ENCODE assay signal across 24 mouse cellular contexts in the genomic region with DNA sequence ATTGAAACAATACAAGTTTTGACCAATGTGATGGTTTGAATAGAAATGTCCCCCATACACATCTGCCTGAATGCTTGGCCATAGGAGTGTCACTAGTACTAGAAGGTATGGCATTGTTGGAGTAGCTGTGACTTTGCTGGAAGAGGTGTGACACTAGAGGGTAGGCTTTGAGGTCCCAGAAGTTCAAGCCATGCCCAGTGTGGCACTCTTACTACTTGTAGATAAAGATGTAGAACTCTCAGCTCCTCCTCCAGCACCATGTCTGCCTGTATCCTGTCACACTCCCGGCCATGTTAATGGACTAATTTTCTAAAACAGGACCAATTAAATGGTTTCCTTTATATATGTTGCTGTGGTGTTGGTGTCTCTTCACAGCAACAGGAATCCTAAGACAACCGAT. TPM values are rescaled to one million over a fixed set of nuclear protein-coding genes. Genes with fewer than 3 reads are reported as not detected.
DNase-seq lines count a peak whose midpoint lies in the region; ATAC-seq lines count a peak whose summit lies in the region.
"Had no signal": no experiment of that assay in that cellular context is flagged by ENCODE, and none has a peak within 500 bp of the region (broad histone marks: within the 10 kb centered on the region; RNA-seq: fewer than 3 reads in every experiment).

No protein-coding gene starts in this region.

- no peaks in the 10 kb centered on the region; the same call in 1 of the 2 replicates for H3K36me3 ChIP-seq in liver, embryonic 13.5 days
- peaks cover 4% of the 10 kb centered on the region; the same call in 1 of the 2 replicates for H3K36me3 ChIP-seq in liver, embryonic 16.5 days (ENCODE audit: control insufficient read depth, insufficient read depth)
- H3K36me3 ChIP-seq in kidney, embryonic 16.5 days (ENCODE audit: insufficient read depth, low read length): no peaks in the 10 kb centered on the region
- H3K36me3 ChIP-seq: hindbrain, embryonic 12.5 days; hindbrain, embryonic 15.5 days had no signal

- ATAC-seq in erythroblast, adult 5-6 weeks (replicated peaks; ENCODE audit: low FRiP score, poor library complexity, severe bottlenecking): 0 out of 2 replicates have a peak, but pooled peaks have one; percentile 43
- ATAC-seq in liver, embryonic 13.5 days (ENCODE audit: low read depth): peak; percentile 63
- peak; percentile 66 for ATAC-seq in liver, embryonic 16.5 days (ENCODE audit: low read depth)
- no peak for ATAC-seq in kidney, embryonic 16.5 days (ENCODE audit: low FRiP score, low TSS enrichment)
- ATAC-seq: activated CD4-positive, CD25-positive, alpha-beta regulatory T cell, adult 4 months; forebrain, embryonic 14.5 days; forebrain, postnatal 0 days had no signal

- 65% methylated on average over 2 of the region's 2 CpGs for WGBS in liver, embryonic 13.5 days (ENCODE audit: insufficient replicate concordance)
- WGBS in liver, embryonic 16.5 days (ENCODE audit: insufficient replicate concordance): 74% methylated on average over 2 of the region's 2 CpGs
- 89% methylated on average over 2 of the region's 2 CpGs for WGBS in kidney, embryonic 16.5 days

- H3K4me1 ChIP-seq in liver, embryonic 13.5 days (replicated peaks): peaks cover 82% of the 10 kb centered on the region
- H3K4me1 ChIP-seq in liver, embryonic 16.5 days (ENCODE audit: control insufficient read depth, low read depth, low read length): peaks cover 30% of the 10 kb centered on the region
- H3K4me1 ChIP-seq in kidney, embryonic 16.5 days (ENCODE audit: insufficient read depth, low read length): no peaks in the 10 kb centered on the region

- peak; percentile 19 for DNase-seq in heart, adult 11 months
- DNase-seq in heart, postnatal 14 days: no peak
- no peak for DNase-seq in liver, embryonic 13.5 days
- DNase-seq in retina, postnatal 1 day: no peak
- no peak for DNase-seq in cerebellum, postnatal 4 days (ENCODE audit: low spot score in 2 of 2)
- DNase-seq: adrenal gland, adult 8-10 months; adrenal gland, postnatal 25 days; cerebellum, adult 11-12 months; cerebellum, adult 8-10 months; cerebellum, postnatal 10 days; cerebellum, postnatal 36 days; forebrain, postnatal 0 days; gastrocnemius, adult 2 months; gastrocnemius, postnatal 25 days; heart, adult 2 months had no signal

- intact Hi-C loops in heart, postnatal 14 days (cut with DNase I): no loop called here

- H3K4me2 ChIP-seq in liver, embryonic 13.5 days: no peak overlapping the region
- no peak overlapping the region for H3K4me2 ChIP-seq in liver, embryonic 16.5 days (ENCODE audit: low read depth, low read length)
- no peak overlapping the region for H3K4me2 ChIP-seq in kidney, embryonic 16.5 days (replicated peaks; ENCODE audit: low read depth, low read length)
- H3K4me2 ChIP-seq: heart, embryonic 13.5 days; hindbrain, embryonic 12.5 days; hindbrain, embryonic 15.5 days had no signal

- H3K27ac ChIP-seq in liver, embryonic 13.5 days: no peak overlapping the region; the same call in 1 of the 2 replicates
- no peak overlapping the region for H3K27ac ChIP-seq in liver, embryonic 16.5 days (ENCODE audit: low read length)
- no peak overlapping the region for H3K27ac ChIP-seq in kidney, embryonic 16.5 days (ENCODE audit: low read length)
- H3K27ac ChIP-seq: gastrocnemius, adult 2 months; heart, adult 2 months; heart, embryonic 10.5 days; heart, embryonic 13.5 days; hindbrain, embryonic 12.5 days; hindbrain, embryonic 15.5 days had no signal

- no peaks in the 10 kb centered on the region for H3K9me3 ChIP-seq in liver, embryonic 13.5 days (replicated peaks)
- H3K9me3 ChIP-seq in liver, embryonic 16.5 days (replicated peaks; ENCODE audit: control insufficient read depth, low read length): no peaks in the 10 kb centered on the region
- no peaks in the 10 kb centered on the region for H3K9me3 ChIP-seq in kidney, embryonic 16.5 days (ENCODE audit: low read length)
- H3K9me3 ChIP-seq: heart, embryonic 10.5 days; heart, embryonic 13.5 days; hindbrain, embryonic 12.5 days; hindbrain, embryonic 15.5 days had no signal

- no peak overlapping the region for H3K4me3 ChIP-seq in liver, embryonic 13.5 days (replicated peaks)
- H3K4me3 ChIP-seq in liver, embryonic 16.5 days (ENCODE audit: low read depth, low read length): no peak overlapping the region
- no peak overlapping the region for H3K4me3 ChIP-seq in kidney, embryonic 16.5 days (ENCODE audit: low read length)
- H3K4me3 ChIP-seq: gastrocnemius, adult 2 months; heart, adult 2 months; heart, embryonic 10.5 days; heart, embryonic 13.5 days; hindbrain, embryonic 12.5 days; hindbrain, embryonic 15.5 days had no signal

- H3K9ac ChIP-seq in liver, embryonic 13.5 days: no peak overlapping the region
- H3K9ac ChIP-seq in liver, embryonic 16.5 days (ENCODE audit: low read depth, low read length): no peak overlapping the region
- H3K9ac ChIP-seq in kidney, embryonic 16.5 days (replicated peaks; ENCODE audit: low read length): no peak overlapping the region
- H3K9ac ChIP-seq: forebrain, postnatal 0 days; heart, embryonic 13.5 days; hindbrain, embryonic 12.5 days; hindbrain, embryonic 15.5 days had no signal

- no peaks in the 10 kb centered on the region for H3K27me3 ChIP-seq in liver, embryonic 13.5 days
- H3K27me3 ChIP-seq in liver, embryonic 16.5 days (ENCODE audit: control insufficient read depth, insufficient read depth, low read depth, low read length): no peaks in the 10 kb centered on the region
- no peaks in the 10 kb centered on the region for H3K27me3 ChIP-seq in kidney, embryonic 16.5 days (ENCODE audit: insufficient read depth, low read length)
- H3K27me3 ChIP-seq: heart, embryonic 13.5 days; hindbrain, embryonic 12.5 days; hindbrain, embryonic 15.5 days had no signal

RNA-seq across cellular contexts. Expression of gene Kif2a, which starts 10.3 kb away (rescaled TPM):
- total RNA-seq in heart, postnatal 14 days (2021): 10 to 100 TPM; 26.8 to 36.5 TPM
- total RNA-seq in erythroblast, adult 5-6 weeks (2015; ENCODE audit: low replicate concordance): 213 and 257 TPM in 2 replicates
- total RNA-seq in erythroblast, adult 5-6 weeks (2017; ENCODE audit: low replicate concordance): 160 and 229 TPM in 2 replicates
- polyA plus RNA-seq in liver, embryonic 13.5 days (2015; fragmentation: Nextera tagmentation; extraction: Ambion mirVana): 22.3 and 27.6 TPM in 2 replicates
- 12.7 and 13.2 TPM in 2 replicates for polyA plus RNA-seq in liver, embryonic 16.5 days (2015; fragmentation: Nextera tagmentation; extraction: Ambion mirVana)
- 9.8 and 10.0 TPM in 2 replicates for polyA plus RNA-seq in kidney, embryonic 16.5 days (2015; fragmentation: Nextera tagmentation; extraction: Ambion mirVana)
